Mouse (Mus musculus) E14TG2a.4 (cell line): ENCODE measurements around the gene Smg5.

ENCODE experiments used
- CTCF ChIP-seq: conservative IDR thresholded peaks from 2 replicates; pipeline ENCODE4 v1.5.1; 2014; ENCODE audit warnings: low read length
- NANOG ChIP-seq: IDR thresholded peaks from 2 replicates; pipeline ENCODE4 v1.6.1; 2014; ENCODE audit warnings: borderline replicate concordance, low read length, mixed read lengths
- POU5F1 ChIP-seq: IDR thresholded peaks from 2 replicates; pipeline ENCODE4 v1.6.1; 2014; ENCODE audit warnings: low read length, borderline replicate concordance

DNA sequence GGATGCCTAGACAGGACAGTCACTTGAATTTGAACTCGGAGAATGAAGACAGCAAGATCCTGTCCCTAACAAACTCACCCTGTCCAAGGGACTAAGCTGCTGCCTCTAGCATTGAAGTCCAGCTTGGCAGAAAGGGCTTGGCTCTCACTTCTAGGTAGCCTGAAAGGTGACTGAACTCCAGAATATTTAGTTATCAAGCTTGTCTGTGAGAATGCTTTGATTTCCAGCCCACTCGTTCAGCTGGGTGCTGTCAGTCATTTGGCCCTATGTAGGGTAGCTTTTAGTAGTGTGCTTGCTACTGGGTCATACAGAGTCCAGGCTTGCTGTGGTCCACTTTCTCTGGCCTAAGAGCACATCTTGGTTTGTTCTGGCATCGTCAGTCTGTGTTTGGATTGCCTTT, 2.9 kb downstream of the Smg5 start:
- TF ChIP-seq NANOG (no peak), CTCF (no peak), POU5F1 (no peak)
